Mouse (Mus musculus): ENCODE results near the gene 1110051M20Rik. TPM values are rescaled to one million over a fixed set of nuclear protein-coding genes. Genes with fewer than 3 reads are reported as not detected.

1110051M20Rik gene
- polyA plus RNA-seq, 2 experiments, result 34.9 to 50.6 TPM

- no peak overlapping the region for H3K4me2 ChIP-seq (replicated peaks; ENCODE audit: low read depth, low read length, severe bottlenecking)
- ATAC-seq (ENCODE audit: low FRiP score, low read depth), result no peak
- WGBS, result 72% methylated on average over 4 of the region's 4 CpGs
Observed at GRCm38 (mm10) chr2:91322490-91322889, 122.0 kb downstream of the 1110051M20Rik start.

DNA sequence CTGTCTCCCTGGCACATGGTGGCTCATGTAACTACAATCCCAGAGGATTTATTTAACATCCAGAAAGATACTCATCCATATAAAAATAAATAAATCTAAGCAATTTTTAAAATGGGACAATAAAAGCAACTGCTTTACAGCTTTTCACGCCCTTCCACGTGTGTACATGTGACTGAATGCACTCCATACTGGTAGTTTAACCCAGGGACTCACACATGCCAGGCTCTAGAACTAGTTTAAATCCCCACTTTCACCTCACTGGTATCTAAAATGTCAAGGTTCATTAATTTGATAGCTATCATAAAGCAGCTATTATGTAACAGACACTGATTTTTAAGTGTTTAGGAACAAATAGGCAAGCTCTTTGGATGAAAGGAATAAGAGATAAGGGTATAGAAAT lies 122.6 kb downstream of the 1110051M20Rik start:
- ATAC-seq (ENCODE audit: low FRiP score, low read depth) (no peak), DNase-seq (ENCODE audit: low spot score) (no peak)
- Histone ChIP-seq H3K4me2 (replicated peaks; ENCODE audit: low read depth, low read length, severe bottlenecking) (no peak overlapping the region), H3K9ac (ENCODE audit: low read depth, low read length, severe bottlenecking) (no peak overlapping the region), H3K36me3 (ENCODE audit: control insufficient read depth, insufficient read depth, low read length) (no peaks in the 10 kb centered on the region), H3K27ac (replicated peaks; ENCODE audit: low read depth, low read length) (no peak overlapping the region), H3K4me1 (ENCODE audit: control insufficient read depth, insufficient read depth, low read length) (no peaks in the 10 kb centered on the region), H3K4me3 (replicated peaks; ENCODE audit: low read length) (no peak overlapping the region), H3K27me3 (ENCODE audit: control insufficient read depth, insufficient read depth, low read length) (no peaks in the 10 kb centered on the region), H3K9me3 (ENCODE audit: control insufficient read depth, low read length) (no peaks in the 10 kb centered on the region)
- 75% methylated on average over 2 of the region's 2 CpGs for WGBS
- no peak for TF ChIP-seq POLR2A (IDR thresholded peaks at IDR 0.05; ENCODE audit: borderline replicate concordance, extremely low read depth, insufficient read depth, insufficient read length)

More at GRCm38 (mm10) chr2:91322490-91322889, 122.0 kb downstream of the 1110051M20Rik start:
- Histone ChIP-seq H3K27ac (replicated peaks; ENCODE audit: low read depth, low read length) (no peak overlapping the region), H3K9me3 (ENCODE audit: control insufficient read depth, low read length) (no peaks in the 10 kb centered on the region), H3K4me1 (ENCODE audit: control insufficient read depth, insufficient read depth, low read length) (no peaks in the 10 kb centered on the region), H3K27me3 (ENCODE audit: control insufficient read depth, insufficient read depth, low read length) (no peaks in the 10 kb centered on the region), H3K4me3 (replicated peaks; ENCODE audit: low read length) (no peak overlapping the region), H3K9ac (ENCODE audit: low read depth, low read length, severe bottlenecking) (no peak overlapping the region), H3K36me3 (ENCODE audit: control insufficient read depth, insufficient read depth, low read length) (no peaks in the 10 kb centered on the region)
- no peak for DNase-seq (ENCODE audit: low spot score)
- TF ChIP-seq POLR2A (IDR thresholded peaks at IDR 0.05; ENCODE audit: borderline replicate concordance, extremely low read depth, insufficient read depth, insufficient read length), result no peak

GRCm38 (mm10) chr2:91320559-91321529 lies 123.7 kb downstream of the 1110051M20Rik start:
- Histone ChIP-seq H3K9ac (ENCODE audit: low read depth, low read length, severe bottlenecking) (no peak overlapping the region), H3K9me3 (ENCODE audit: control insufficient read depth, low read length) (no peaks in the 10 kb centered on the region), H3K27me3 (ENCODE audit: control insufficient read depth, insufficient read depth, low read length) (no peaks in the 10 kb centered on the region), H3K36me3 (ENCODE audit: control insufficient read depth, insufficient read depth, low read length) (no peaks in the 10 kb centered on the region), H3K4me2 (replicated peaks; ENCODE audit: low read depth, low read length, severe bottlenecking) (no peak overlapping the region), H3K4me3 (replicated peaks; ENCODE audit: low read length) (no peak overlapping the region), H3K27ac (replicated peaks; ENCODE audit: low read depth, low read length) (no peak overlapping the region), H3K4me1 (ENCODE audit: control insufficient read depth, insufficient read depth, low read length) (no peaks in the 10 kb centered on the region)
- ATAC-seq (ENCODE audit: low FRiP score, low read depth) (no peak), DNase-seq (ENCODE audit: low spot score) (no peak)
- 84% methylated on average over 10 of the region's 10 CpGs for WGBS
- no peak for TF ChIP-seq POLR2A (IDR thresholded peaks at IDR 0.05; ENCODE audit: borderline replicate concordance, extremely low read depth, insufficient read depth, insufficient read length)

DNA sequence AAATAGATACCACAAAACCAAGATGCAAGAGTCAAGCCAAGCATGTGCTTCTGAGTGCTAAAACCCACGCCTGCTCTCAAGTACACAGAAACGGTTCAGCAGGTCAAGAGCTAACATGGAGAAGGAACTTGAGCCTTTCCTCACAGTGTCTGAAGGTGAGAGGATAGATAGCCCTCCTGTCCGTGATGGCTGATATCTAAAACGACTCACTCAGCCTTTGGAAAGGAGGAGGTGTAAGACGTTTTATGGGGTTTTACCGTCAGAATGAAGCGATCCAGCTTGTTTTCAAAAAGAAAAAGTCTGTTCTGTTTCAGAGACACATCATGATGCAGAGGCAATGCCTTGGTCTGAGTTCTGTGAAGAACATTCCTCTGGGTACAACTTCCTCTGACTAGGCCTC lies 130.3 kb downstream of the 1110051M20Rik start:
- Histone ChIP-seq H3K4me1 (ENCODE audit: control insufficient read depth, insufficient read depth, low read length) (no peaks in the 10 kb centered on the region), H3K4me2 (replicated peaks; ENCODE audit: low read depth, low read length, severe bottlenecking) (no peak overlapping the region), H3K36me3 (ENCODE audit: control insufficient read depth, insufficient read depth, low read length) (no peaks in the 10 kb centered on the region), H3K27ac (replicated peaks; ENCODE audit: low read depth, low read length) (no peak overlapping the region), H3K4me3 (replicated peaks; ENCODE audit: low read length) (no peak overlapping the region), H3K9me3 (ENCODE audit: control insufficient read depth, low read length) (no peaks in the 10 kb centered on the region), H3K27me3 (ENCODE audit: control insufficient read depth, insufficient read depth, low read length) (no peaks in the 10 kb centered on the region), H3K9ac (ENCODE audit: low read depth, low read length, severe bottlenecking) (no peak overlapping the region)
- 71% methylated on average over 7 of the region's 7 CpGs for WGBS
- TF ChIP-seq POLR2A (IDR thresholded peaks at IDR 0.05; ENCODE audit: borderline replicate concordance, extremely low read depth, insufficient read depth, insufficient read length), result no peak
- DNase-seq (ENCODE audit: low spot score) (no peak), ATAC-seq (ENCODE audit: low FRiP score, low read depth) (no peak)

GRCm38 (mm10) chr2:91312578-91313311 lies 131.8 kb downstream of the 1110051M20Rik start:
- no peak for ATAC-seq (ENCODE audit: low FRiP score, low read depth)
- Histone ChIP-seq H3K36me3 (ENCODE audit: control insufficient read depth, insufficient read depth, low read length) (no peaks in the 10 kb centered on the region), H3K9me3 (ENCODE audit: control insufficient read depth, low read length) (no peaks in the 10 kb centered on the region), H3K4me3 (replicated peaks; ENCODE audit: low read length) (no peak overlapping the region), H3K9ac (ENCODE audit: low read depth, low read length, severe bottlenecking) (no peak overlapping the region), H3K4me2 (replicated peaks; ENCODE audit: low read depth, low read length, severe bottlenecking) (no peak overlapping the region), H3K27ac (replicated peaks; ENCODE audit: low read depth, low read length) (no peak overlapping the region), H3K4me1 (ENCODE audit: control insufficient read depth, insufficient read depth, low read length) (no peaks in the 10 kb centered on the region), H3K27me3 (ENCODE audit: control insufficient read depth, insufficient read depth, low read length) (no peaks in the 10 kb centered on the region)
- DNase-seq (ENCODE audit: low spot score), result no peak
- 72% methylated on average over 10 of the region's 10 CpGs for WGBS
- TF ChIP-seq POLR2A (IDR thresholded peaks at IDR 0.05; ENCODE audit: borderline replicate concordance, extremely low read depth, insufficient read depth, insufficient read length), result no peak
